Mouse (Mus musculus) 3T3-L1 (cell line): ENCODE measurements at regions not wholly inside any gene's neighbourhood (a gene's known extent, or its start where the extent isn't known, plus 50 kb on each side); places are given as distances from the start of the nearest gene placed in this dataset.

Experiments
- DNase-seq: peaks from one replicate; pipeline ENCODE4 v3.0.0-alpha.2; 2015; ENCODE audit warnings: low read depth, low spot score

- DNase-seq: no peak
Measured at GRCm38 (mm10) chr13:59315811-59316210, 269.2 kb downstream of the Agtpbp1 start.

DNA sequence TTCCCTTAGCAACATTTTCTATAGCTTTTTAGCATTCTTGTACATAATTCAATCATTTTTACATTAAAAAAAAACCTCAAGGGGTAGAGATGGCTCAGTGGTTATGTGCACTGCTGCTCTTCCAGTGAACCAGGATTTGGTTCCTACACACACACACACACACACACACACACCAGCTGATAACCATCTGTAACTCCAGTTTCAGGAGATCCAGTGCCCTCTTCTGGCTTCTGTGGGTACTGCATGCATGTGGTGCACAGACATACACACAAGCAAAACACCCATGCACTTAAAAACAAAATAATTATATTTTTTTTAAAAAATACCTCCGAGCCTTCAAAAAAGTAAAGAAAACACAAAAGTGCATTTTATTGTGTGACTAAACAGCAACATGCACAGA is 270.6 kb downstream of the Agtpbp1 start:
- peak; percentile 15 for DNase-seq

DNA sequence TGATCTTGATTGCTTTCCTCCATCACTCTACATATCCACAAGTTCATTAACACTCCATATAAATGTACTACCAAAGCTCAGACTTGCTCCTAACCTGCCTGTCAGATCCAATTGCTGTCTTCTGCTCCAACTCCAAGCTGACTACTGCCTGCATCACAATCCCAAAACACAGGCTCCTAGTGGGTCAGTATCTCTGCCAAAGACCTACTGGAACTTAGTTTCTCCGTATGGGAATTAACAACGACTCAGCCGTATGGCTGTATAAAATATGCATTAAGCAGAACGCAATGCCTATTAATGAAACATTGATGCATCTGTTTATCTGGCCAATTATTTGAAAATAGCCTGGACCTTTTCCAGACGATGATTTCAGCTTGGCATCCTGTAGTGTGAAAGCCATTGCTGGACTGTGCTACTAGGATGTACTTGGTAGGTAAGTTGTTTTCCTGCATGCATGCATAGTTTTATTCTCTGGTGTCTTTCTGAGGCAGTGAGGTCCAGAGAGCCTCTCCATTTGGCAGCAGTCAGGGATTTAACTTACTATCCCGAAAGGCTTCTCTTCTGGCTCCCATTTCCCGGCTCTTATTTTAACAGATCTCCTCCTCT is 271.2 kb downstream of the Agtpbp1 start:
- no peak for DNase-seq

DNA sequence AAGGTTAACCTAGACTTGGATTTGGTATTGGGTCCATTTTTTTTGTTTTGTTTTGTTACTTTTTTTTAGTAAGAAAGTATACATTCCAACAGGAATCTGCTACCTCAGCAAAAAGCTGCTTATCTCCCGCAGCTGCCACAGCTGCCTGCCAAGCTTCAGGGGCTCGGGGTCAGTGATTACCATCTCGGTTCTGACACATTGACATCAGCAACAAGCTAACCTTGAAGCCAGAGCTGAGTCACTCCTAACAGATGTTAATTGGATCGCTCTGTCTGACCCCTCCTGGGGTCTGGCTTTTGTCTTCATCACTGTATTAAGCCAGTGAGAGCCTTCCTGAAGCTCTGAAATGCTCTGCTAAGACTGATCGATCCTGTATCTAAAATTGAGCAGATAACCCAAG is 292.1 kb downstream of the Agtpbp1 start:
- no peak for DNase-seq

GRCm38 (mm10) chr13:59289127-59289526 is 295.9 kb downstream of the Agtpbp1 start:
- no peak for DNase-seq

DNA sequence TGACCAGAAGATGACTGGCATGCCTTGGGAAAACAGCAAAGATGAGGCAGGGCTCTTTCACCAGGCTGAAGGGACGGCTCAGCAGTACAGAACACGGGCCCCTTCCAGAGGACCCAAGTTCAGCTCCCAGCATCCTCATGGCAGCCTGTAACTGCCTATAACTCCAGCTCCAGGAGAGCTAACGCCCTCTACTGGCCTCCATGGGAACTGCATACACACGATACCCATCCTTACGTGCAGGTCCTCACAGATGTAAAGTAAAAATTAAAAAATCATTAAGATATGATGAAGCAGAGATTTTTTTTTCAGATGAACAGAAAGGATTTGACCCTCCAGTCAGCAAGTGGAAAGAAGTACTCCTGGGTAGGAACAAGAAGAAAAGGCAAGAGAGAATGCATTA is 303.8 kb downstream of the Agtpbp1 start:
- DNase-seq: no peak

DNA sequence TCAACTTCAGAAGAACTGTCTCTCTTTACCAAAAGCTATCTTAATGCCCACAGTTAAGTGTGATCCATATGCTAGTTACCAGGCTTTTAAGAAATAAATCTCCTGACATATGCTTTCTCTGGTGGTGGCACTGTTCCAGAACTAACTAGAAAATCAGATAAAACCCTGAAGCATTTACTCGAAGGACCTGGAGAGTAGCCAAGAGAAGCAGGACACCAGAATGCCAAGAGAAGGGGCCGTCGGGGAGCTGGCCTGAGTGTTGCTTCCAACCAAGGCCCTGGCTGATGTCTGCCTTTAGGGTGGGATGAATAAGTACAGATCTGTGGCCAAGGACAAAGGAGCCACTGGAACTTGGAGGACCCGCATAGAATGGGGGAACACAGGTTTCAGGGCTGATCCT is 305.9 kb downstream of the Agtpbp1 start:
- no peak for DNase-seq

GRCm38 (mm10) chr13:59271661-59272060 is 313.4 kb downstream of the Agtpbp1 start:
- DNase-seq: no peak

GRCm38 (mm10) chr13:59266854-59267253 is 318.2 kb downstream of the Agtpbp1 start:
- no peak for DNase-seq

GRCm38 (mm10) chr13:59264126-59264525 is 320.9 kb downstream of the Agtpbp1 start:
- DNase-seq: no peak

GRCm38 (mm10) chr13:59261924-59262323 is 323.1 kb downstream of the Agtpbp1 start:
- DNase-seq: no peak

- no peak for DNase-seq
Measured at GRCm38 (mm10) chr13:59255798-59256435, 329.1 kb downstream of the Agtpbp1 start.

- no peak for DNase-seq
Measured at GRCm38 (mm10) chr13:59253667-59254558, 331.1 kb downstream of the Agtpbp1 start.

DNA sequence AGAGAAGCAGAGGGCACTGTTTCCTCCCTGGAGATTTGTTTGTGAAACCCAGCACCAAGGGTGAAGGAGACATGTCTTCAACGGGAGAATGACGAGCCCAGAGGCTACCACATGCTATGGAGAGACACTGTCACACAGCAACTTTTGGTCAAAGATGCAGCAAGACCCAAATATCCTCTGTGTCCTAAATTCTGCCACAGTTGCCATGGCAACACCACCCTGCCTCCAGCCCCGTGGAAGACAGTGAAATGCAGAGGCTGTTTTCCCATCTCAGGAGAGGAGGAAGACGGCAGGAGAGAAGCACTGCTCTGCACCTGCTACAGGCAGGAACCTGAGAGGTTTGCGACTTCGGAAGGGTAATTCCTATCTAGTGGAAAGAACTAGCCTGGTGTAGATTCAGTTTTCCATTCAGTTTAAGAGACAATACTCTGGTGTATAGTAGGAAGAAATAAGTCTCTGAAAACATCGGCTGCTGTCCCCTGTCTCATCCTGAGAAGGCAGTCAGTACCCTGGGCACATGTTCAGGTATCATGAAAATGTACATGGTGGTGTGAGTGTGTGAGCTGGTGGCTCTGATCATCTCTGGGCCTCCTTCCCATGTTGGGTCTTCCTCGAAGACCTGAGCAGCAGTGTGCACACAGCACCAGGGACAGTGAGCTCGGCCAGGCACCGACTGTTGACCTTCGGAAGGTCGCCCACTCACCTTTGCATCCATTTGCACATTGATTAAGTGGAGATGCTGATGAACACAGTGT is 333.6 kb downstream of the Agtpbp1 start:
- no peak for DNase-seq

GRCm38 (mm10) chr13:59248411-59248810 is 336.6 kb downstream of the Agtpbp1 start:
- DNase-seq: no peak

GRCm38 (mm10) chr13:59246984-59247537 is 338.0 kb downstream of the Agtpbp1 start:
- DNase-seq: no peak

DNA sequence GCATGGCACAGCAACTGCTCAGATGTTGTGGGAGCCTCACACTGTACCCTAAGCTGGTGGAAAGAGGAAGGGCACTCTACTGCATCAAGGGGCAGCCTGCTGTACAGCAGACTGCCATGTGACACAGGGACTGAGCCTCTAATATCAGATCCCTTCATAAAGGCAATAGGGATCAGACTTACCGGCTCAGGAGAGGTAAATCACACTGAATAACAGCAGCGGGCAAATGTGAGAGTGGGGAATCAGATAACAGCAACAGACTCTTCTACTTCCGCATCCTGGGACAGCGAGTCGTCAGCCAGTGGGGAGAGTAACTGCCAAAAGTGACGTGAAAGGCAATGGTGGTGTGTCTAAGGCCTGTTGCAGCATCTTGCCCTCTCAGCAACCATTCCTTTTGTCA is 339.0 kb downstream of the Agtpbp1 start:
- no peak for DNase-seq

GRCm38 (mm10) chr13:59244622-59245021 is 340.4 kb downstream of the Agtpbp1 start:
- no peak for DNase-seq

- no peak for DNase-seq
Measured at GRCm38 (mm10) chr13:59242671-59243070, 342.4 kb downstream of the Agtpbp1 start.

GRCm38 (mm10) chr13:59238696-59239095 is 346.3 kb downstream of the Agtpbp1 start:
- DNase-seq: no peak

- DNase-seq: no peak
Measured at GRCm38 (mm10) chr13:59235836-59236235, 349.2 kb downstream of the Agtpbp1 start.
